Mouse (Mus musculus) ovary, adult 10 weeks (tissue): ENCODE results near the gene Ang5. TPM values are rescaled to one million over a fixed set of nuclear protein-coding genes. Genes with fewer than 3 reads are reported as not detected.

Experiments
- polyA plus RNA-seq: library from polyadenylated mRNA; stranded (reverse); fragments of 350-450 nt; fragmentation: Illumina TruSeq; extraction: RNeasy Lipid Tissue Mini Kit (QIAGEN cat#74804); gene quantifications from one replicate; pipeline ENCODE4 v1.2.3, GENCODE M21; 2014

The Ang5 gene
- not detected for polyA plus RNA-seq

GRCm38 (mm10) chr14:43956769-43957168 lies at the start of gene Ang5:
Gene Ang5, plus strand, starts transcription at chr14:43957069.

GRCm38 (mm10) chr14:43923459-43923858 lies 33.4 kb upstream of the Ang5 start, which contains the start of gene Ear10:
Gene Ear10, minus strand, starts transcription at chr14:43923559.

GRCm38 (mm10) chr14:43924688-43925403 lies 32.0 kb upstream of the Ang5 start, which contains the start of gene Gm8113:
Gene Gm8113, plus strand, starts transcription at chr14:43925390.

GRCm38 (mm10) chr14:44002169-44002568 lies 45.3 kb downstream of the Ang5 start, which contains the start of gene Ang6:
Gene Ang6, minus strand, starts transcription at chr14:44002269.

Other genes with a start within 250 kb of the Ang5 start
- not detected for gene Gm16506, start 229.6 kb upstream of the Ang5 start, polyA plus RNA-seq
- gene Gm6526, start 209.2 kb upstream of the Ang5 start, polyA plus RNA-seq, result 0.48 TPM
- gene Gm8180, start 172.3 kb upstream of the Ang5 start, polyA plus RNA-seq, result not detected
- gene Ear1, start 81.6 kb upstream of the Ang5 start, polyA plus RNA-seq, result not detected
- gene Ear10, start 33.5 kb upstream of the Ang5 start, polyA plus RNA-seq, result not detected
- gene Gm8113, start 31.7 kb upstream of the Ang5 start, polyA plus RNA-seq, result 8.0 TPM
- gene Ang6, start 45.2 kb downstream of the Ang5 start, polyA plus RNA-seq, result not detected
- 25.5 TPM for gene Ear2, start 145.6 kb downstream of the Ang5 start, polyA plus RNA-seq
- not detected for gene Gm3327, start 166.8 kb downstream of the Ang5 start, polyA plus RNA-seq
- not detected for gene Gm8212, start 240.6 kb downstream of the Ang5 start, polyA plus RNA-seq